Mouse (Mus musculus): ENCODE measurements around the gene Necab2. TPM values are rescaled to one million over a fixed set of nuclear protein-coding genes. Genes with fewer than 3 reads are reported as not detected.

Necab2 gene
- polyA plus RNA-seq, 1 experiment from 2014 or later = 1.1 TPM

- H3K4me1 ChIP-seq (replicated peaks; ENCODE audit: control insufficient read depth, insufficient read depth, low read length) = peaks cover 17% of the 10 kb centered on the region
- H3K27ac ChIP-seq (ENCODE audit: low read depth, low read length) = no peak overlapping the region; the same call in 1 of the 2 replicates
- no peaks in the 10 kb centered on the region for H3K9me3 ChIP-seq (ENCODE audit: control insufficient read depth, low read length)
- no peak overlapping the region for H3K4me2 ChIP-seq
- WGBS = 81% methylated on average over 7 of the region's 7 CpGs
- H3K4me3 ChIP-seq (ENCODE audit: low read depth, low read length) = no peak overlapping the region
- H3K27me3 ChIP-seq (replicated peaks; ENCODE audit: control insufficient read depth, insufficient read depth, low read length) = no peaks in the 10 kb centered on the region
- no peaks in the 10 kb centered on the region for H3K36me3 ChIP-seq (ENCODE audit: control insufficient read depth, insufficient read depth, low read length)
- DNase-seq (ENCODE audit: low spot score) (no peak), ATAC-seq (replicated peaks; ENCODE audit: low FRiP score) (no peak)
- H3K9ac ChIP-seq (ENCODE audit: low read depth, low read length) = no peak overlapping the region
These were observed 15.8 kb upstream of the Necab2 start for GRCm38 (mm10) chr8:119430690-119431089.

- peak overlapping the region; percentile 71 for H3K27ac ChIP-seq (ENCODE audit: low read depth, low read length)
- peak; percentile 41 for ATAC-seq (replicated peaks; ENCODE audit: low FRiP score)
- H3K9ac ChIP-seq (ENCODE audit: low read depth, low read length) = no peak overlapping the region
- H3K27me3 ChIP-seq (replicated peaks; ENCODE audit: control insufficient read depth, insufficient read depth, low read length) = no peaks in the 10 kb centered on the region
- H3K4me3 ChIP-seq (ENCODE audit: low read depth, low read length) = no peak overlapping the region
- no peak overlapping the region for H3K4me2 ChIP-seq
- H3K9me3 ChIP-seq (ENCODE audit: control insufficient read depth, low read length) = no peaks in the 10 kb centered on the region
- peaks cover 15% of the 10 kb centered on the region for H3K4me1 ChIP-seq (replicated peaks; ENCODE audit: control insufficient read depth, insufficient read depth, low read length)
- no peak for DNase-seq (ENCODE audit: low spot score)
- WGBS = 56% methylated on average over 3 of the region's 3 CpGs
- no peaks in the 10 kb centered on the region for H3K36me3 ChIP-seq (ENCODE audit: control insufficient read depth, insufficient read depth, low read length)
These were observed 14.1 kb upstream of the Necab2 start for GRCm38 (mm10) chr8:119432372-119432771.

- no peak within 1 kb of the TSS for H3K4me2 ChIP-seq
- H3K27ac ChIP-seq (ENCODE audit: low read depth, low read length) = peak within 1 kb of the TSS; percentile 71
- H3K4me1 ChIP-seq (replicated peaks; ENCODE audit: control insufficient read depth, insufficient read depth, low read length) = peaks cover 10% of the 10 kb centered on the region
- no peak within 1 kb of the TSS for H3K4me3 ChIP-seq (ENCODE audit: low read depth, low read length)
- WGBS = 86% methylated on average over 13 of the region's 13 CpGs
- H3K27me3 ChIP-seq (replicated peaks; ENCODE audit: control insufficient read depth, insufficient read depth, low read length) = no peaks in the 10 kb centered on the region
- H3K9ac ChIP-seq (ENCODE audit: low read depth, low read length) = no peak within 1 kb of the TSS
- no peaks in the 10 kb centered on the region for H3K9me3 ChIP-seq (ENCODE audit: control insufficient read depth, low read length)
- DNase-seq (ENCODE audit: low spot score) (no peak), ATAC-seq (replicated peaks; ENCODE audit: low FRiP score) (no peak)
- H3K36me3 ChIP-seq (ENCODE audit: control insufficient read depth, insufficient read depth, low read length) = no peaks in the 10 kb centered on the region
These were observed 12.8 kb upstream of the Necab2 start, which contains the start of gene Osgin1 for GRCm38 (mm10) chr8:119433582-119434174. Gene Osgin1, plus strand, starts transcription at chr8:119434124.

GRCm38 (mm10) chr8:119434569-119434968 is 11.9 kb upstream of the Necab2 start:
- Histone ChIP-seq H3K27ac (ENCODE audit: low read depth, low read length) (no peak overlapping the region; the same call in 1 of the 2 replicates), H3K4me2 (no peak overlapping the region), H3K9ac (ENCODE audit: low read depth, low read length) (no peak overlapping the region), H3K4me1 (replicated peaks; ENCODE audit: control insufficient read depth, insufficient read depth, low read length) (peaks cover 6% of the 10 kb centered on the region; the same call in 1 of the 2 replicates), H3K4me3 (ENCODE audit: low read depth, low read length) (no peak overlapping the region), H3K9me3 (ENCODE audit: control insufficient read depth, low read length) (no peaks in the 10 kb centered on the region), H3K36me3 (ENCODE audit: control insufficient read depth, insufficient read depth, low read length) (no peaks in the 10 kb centered on the region), H3K27me3 (replicated peaks; ENCODE audit: control insufficient read depth, insufficient read depth, low read length) (no peaks in the 10 kb centered on the region; the same call in 1 of the 2 replicates)
- WGBS = 68% methylated on average over 6 of the region's 6 CpGs
- DNase-seq (ENCODE audit: low spot score) (no peak), ATAC-seq (replicated peaks; ENCODE audit: low FRiP score) (no peak)

GRCm38 (mm10) chr8:119435527-119435926 is 11.0 kb upstream of the Necab2 start:
- WGBS = 83% methylated on average over 7 of the region's 7 CpGs
- H3K36me3 ChIP-seq (ENCODE audit: control insufficient read depth, insufficient read depth, low read length) = no peaks in the 10 kb centered on the region
- H3K27ac ChIP-seq (ENCODE audit: low read depth, low read length) = no peak overlapping the region
- H3K4me2 ChIP-seq = no peak overlapping the region
- no peak for DNase-seq (ENCODE audit: low spot score)
- H3K4me1 ChIP-seq (replicated peaks; ENCODE audit: control insufficient read depth, insufficient read depth, low read length) = peaks cover 10% of the 10 kb centered on the region; the same call in 1 of the 2 replicates
- H3K4me3 ChIP-seq (ENCODE audit: low read depth, low read length) = no peak overlapping the region
- no peak for ATAC-seq (replicated peaks; ENCODE audit: low FRiP score)
- no peaks in the 10 kb centered on the region; the same call in 1 of the 2 replicates for H3K27me3 ChIP-seq (replicated peaks; ENCODE audit: control insufficient read depth, insufficient read depth, low read length)
- no peaks in the 10 kb centered on the region for H3K9me3 ChIP-seq (ENCODE audit: control insufficient read depth, low read length)
- no peak overlapping the region for H3K9ac ChIP-seq (ENCODE audit: low read depth, low read length)

GRCm38 (mm10) chr8:119436331-119436730 is 10.2 kb upstream of the Necab2 start:
- 68% methylated on average over 10 of the region's 10 CpGs for WGBS
- H3K4me1 ChIP-seq (replicated peaks; ENCODE audit: control insufficient read depth, insufficient read depth, low read length) = peaks cover 10% of the 10 kb centered on the region; the same call in 1 of the 2 replicates
- no peak overlapping the region for H3K27ac ChIP-seq (ENCODE audit: low read depth, low read length)
- H3K4me3 ChIP-seq (ENCODE audit: low read depth, low read length) = no peak overlapping the region
- no peak for ATAC-seq (replicated peaks; ENCODE audit: low FRiP score)
- no peaks in the 10 kb centered on the region for H3K36me3 ChIP-seq (ENCODE audit: control insufficient read depth, insufficient read depth, low read length)
- DNase-seq (ENCODE audit: low spot score) = no peak
- no peaks in the 10 kb centered on the region for H3K9me3 ChIP-seq (ENCODE audit: control insufficient read depth, low read length)
- no peaks in the 10 kb centered on the region; the same call in 1 of the 2 replicates for H3K27me3 ChIP-seq (replicated peaks; ENCODE audit: control insufficient read depth, insufficient read depth, low read length)
- peak overlapping the region; percentile 30 for H3K4me2 ChIP-seq
- H3K9ac ChIP-seq (ENCODE audit: low read depth, low read length) = no peak overlapping the region

GRCm38 (mm10) chr8:119436933-119437332 is 9.6 kb upstream of the Necab2 start:
- Histone ChIP-seq H3K27ac (ENCODE audit: low read depth, low read length) (no peak overlapping the region), H3K27me3 (replicated peaks; ENCODE audit: control insufficient read depth, insufficient read depth, low read length) (no peaks in the 10 kb centered on the region; the same call in 1 of the 2 replicates), H3K4me3 (ENCODE audit: low read depth, low read length) (peak overlapping the region; percentile 50), H3K4me2 (peak overlapping the region; percentile 57), H3K4me1 (replicated peaks; ENCODE audit: control insufficient read depth, insufficient read depth, low read length) (peaks cover 10% of the 10 kb centered on the region; the same call in 1 of the 2 replicates), H3K9me3 (ENCODE audit: control insufficient read depth, low read length) (no peaks in the 10 kb centered on the region), H3K36me3 (ENCODE audit: control insufficient read depth, insufficient read depth, low read length) (no peaks in the 10 kb centered on the region), H3K9ac (ENCODE audit: low read depth, low read length) (peak overlapping the region; percentile 45)
- WGBS = 12% methylated on average over 9 of the region's 9 CpGs
- DNase-seq (ENCODE audit: low spot score) = peak; percentile 67
- peak; percentile 44 for ATAC-seq (replicated peaks; ENCODE audit: low FRiP score)

- Histone ChIP-seq H3K27ac (ENCODE audit: low read depth, low read length) (peak overlapping the region; percentile 54; the same call in 1 of the 2 replicates), H3K4me3 (ENCODE audit: low read depth, low read length) (peak overlapping the region; percentile 50), H3K36me3 (ENCODE audit: control insufficient read depth, insufficient read depth, low read length) (no peaks in the 10 kb centered on the region), H3K4me2 (peak overlapping the region; percentile 57), H3K9me3 (ENCODE audit: control insufficient read depth, low read length) (no peaks in the 10 kb centered on the region), H3K4me1 (replicated peaks; ENCODE audit: control insufficient read depth, insufficient read depth, low read length) (peaks cover 10% of the 10 kb centered on the region; the same call in 1 of the 2 replicates), H3K27me3 (replicated peaks; ENCODE audit: control insufficient read depth, insufficient read depth, low read length) (no peaks in the 10 kb centered on the region; the same call in 1 of the 2 replicates), H3K9ac (ENCODE audit: low read depth, low read length) (peak overlapping the region; percentile 45)
- no peak for DNase-seq (ENCODE audit: low spot score)
- no peak for ATAC-seq (replicated peaks; ENCODE audit: low FRiP score)
- 65% methylated on average over 11 of the region's 11 CpGs for WGBS
These were observed 9.0 kb upstream of the Necab2 start for GRCm38 (mm10) chr8:119437506-119437905.

- Histone ChIP-seq H3K27ac (ENCODE audit: low read depth, low read length) (no peak overlapping the region), H3K4me2 (peak overlapping the region; percentile 57), H3K27me3 (replicated peaks; ENCODE audit: control insufficient read depth, insufficient read depth, low read length) (no peaks in the 10 kb centered on the region; the same call in 1 of the 2 replicates), H3K9me3 (ENCODE audit: control insufficient read depth, low read length) (no peaks in the 10 kb centered on the region), H3K4me1 (replicated peaks; ENCODE audit: control insufficient read depth, insufficient read depth, low read length) (peaks cover 10% of the 10 kb centered on the region; the same call in 1 of the 2 replicates), H3K9ac (ENCODE audit: low read depth, low read length) (no peak overlapping the region), H3K4me3 (ENCODE audit: low read depth, low read length) (peak overlapping the region; percentile 50), H3K36me3 (ENCODE audit: control insufficient read depth, insufficient read depth, low read length) (no peaks in the 10 kb centered on the region)
- 72% methylated on average over 6 of the region's 6 CpGs for WGBS
- ATAC-seq (replicated peaks; ENCODE audit: low FRiP score) = no peak
- DNase-seq (ENCODE audit: low spot score) = no peak
These were observed 7.6 kb upstream of the Necab2 start for GRCm38 (mm10) chr8:119438876-119439275.

Measured in liver, embryonic 11.5 days (tissue).